Mouse (Mus musculus) mammary gland, adult 2 months (tissue): Measurements from ENCODE around the gene Hdac11. TPM values are rescaled to one million over a fixed set of nuclear protein-coding genes. Genes with fewer than 3 reads are reported as not detected.

ENCODE experiments used
- polyA plus RNA-seq: library from polyadenylated mRNA; depleted of rRNA; stranded (reverse); fragments of >200 nt; gene quantifications from 2 replicates; pipeline ENCODE4 v1.2.3, GENCODE M21; 2012; ENCODE audit warnings: low replicate concordance; rRNA removed

Hdac11 gene
- polyA plus RNA-seq: 39.8 and 49.6 TPM in 2 replicates

DNA sequence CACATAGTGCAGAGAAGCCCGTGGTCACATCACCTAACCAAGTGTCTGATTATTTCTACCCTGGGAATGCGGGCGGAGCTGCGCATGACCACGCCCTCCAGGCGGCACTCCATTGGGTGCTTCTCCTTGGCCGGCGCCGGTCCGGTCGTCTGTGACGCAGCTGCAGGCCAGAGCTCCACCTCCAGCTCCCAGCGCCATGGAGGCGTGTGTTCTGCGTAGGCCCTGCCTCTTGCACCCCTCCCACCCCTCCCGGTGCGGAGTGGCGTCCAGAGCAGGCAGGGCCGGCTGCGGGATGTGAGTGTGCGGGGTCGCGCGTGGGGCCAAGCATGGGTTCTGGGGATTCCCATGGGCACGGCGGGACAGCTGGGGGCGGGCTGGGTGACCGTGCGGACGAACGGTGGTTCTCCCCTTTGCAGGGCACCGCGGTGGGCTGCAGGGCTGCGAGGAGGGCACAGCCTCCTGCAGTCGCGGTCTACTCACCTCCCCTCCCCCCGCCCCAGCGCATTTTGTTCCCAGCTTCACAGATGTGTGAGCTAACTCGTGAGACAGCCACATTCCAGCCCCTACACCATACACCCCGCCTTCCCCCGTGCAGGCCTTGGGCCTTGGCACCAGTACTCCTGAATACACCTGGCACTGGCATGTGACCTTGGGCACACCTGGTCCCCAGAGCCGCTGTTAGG lies at the start of gene Hdac11:
TSS of gene Hdac11 (plus strand) at position 112 of the 683 bp plus-strand sequence.

DNA sequence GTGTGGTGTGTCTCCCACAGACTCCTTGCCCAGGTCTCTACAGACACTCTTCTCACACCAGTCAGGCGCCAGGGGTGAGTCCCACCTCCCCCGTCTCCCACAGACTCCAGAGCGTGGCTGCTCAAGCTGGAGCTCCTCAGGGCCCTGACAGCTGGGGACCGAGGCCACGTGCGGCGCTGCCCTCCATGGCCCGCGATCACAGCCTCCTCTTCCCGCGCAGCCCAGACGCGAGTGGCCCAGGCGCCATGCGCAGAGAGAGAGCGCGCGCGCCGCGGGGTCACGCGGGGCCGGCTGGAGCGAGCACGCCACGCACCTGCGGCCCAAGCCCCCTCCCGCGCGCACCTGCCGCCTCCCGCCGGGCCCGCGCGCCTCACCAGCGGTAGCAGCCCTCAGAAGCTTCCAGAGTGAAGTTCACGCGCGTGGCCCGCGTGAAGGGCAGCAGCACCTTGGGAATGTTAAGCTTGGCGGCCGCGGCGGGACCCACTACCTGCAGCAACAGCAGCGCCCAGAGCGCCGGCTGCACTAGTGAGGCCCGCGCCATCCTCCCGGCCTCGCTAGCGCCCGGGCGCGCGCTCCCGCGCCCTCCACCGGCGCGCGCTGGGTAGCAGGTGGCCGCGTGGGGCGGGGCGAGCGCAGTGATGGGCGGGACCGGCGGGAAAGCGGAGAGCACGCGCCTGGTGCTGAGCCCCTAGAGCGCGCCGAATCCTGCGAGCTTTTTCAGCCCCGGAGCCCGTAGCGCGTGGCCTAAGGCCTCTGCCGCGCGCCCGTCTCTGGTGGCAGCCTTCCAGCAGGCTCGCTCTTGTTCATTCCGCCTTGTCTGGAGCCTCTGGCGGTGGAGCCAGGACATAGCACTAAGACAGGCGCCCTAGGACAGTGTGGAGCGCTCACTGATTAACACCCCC lies 40.0 kb upstream of the Hdac11 start, which contains the start of gene Nup210:
TSS of gene Nup210 (minus strand) at position 586 of the 902 bp plus-strand sequence.

DNA sequence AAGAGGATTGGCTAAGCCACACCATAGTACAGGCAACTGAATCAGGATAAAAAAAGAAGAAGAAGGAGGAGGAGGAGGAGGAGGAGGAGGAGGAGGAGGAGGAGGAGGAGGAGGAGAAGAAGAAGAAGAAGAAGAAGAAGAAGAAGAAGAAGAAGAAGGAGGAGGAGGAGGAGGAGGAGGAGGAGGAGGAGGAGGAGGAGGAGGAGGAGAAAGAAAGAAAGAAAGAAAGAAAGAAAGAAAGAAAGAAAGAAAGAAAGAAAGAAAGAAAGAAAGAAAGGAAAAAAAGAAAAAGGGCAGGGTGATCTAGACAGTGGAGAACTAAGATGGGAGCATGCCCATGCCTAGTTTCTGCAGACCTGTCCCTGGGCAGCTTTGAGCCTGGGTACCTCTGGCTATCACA lies 55.7 kb downstream of the Hdac11 start, which contains the start of gene Fbln2:
TSS of gene Fbln2 (plus strand) at position 301 of the 400 bp plus-strand sequence.

Other genes with a start within 250 kb of the Hdac11 start
- gene Iqsec1, start 168.0 kb upstream of the Hdac11 start, polyA plus RNA-seq: 136 and 374 TPM in 2 replicates
- gene Nup210, start 39.8 kb upstream of the Hdac11 start, polyA plus RNA-seq: 28.8 and 83.0 TPM in 2 replicates
- 175 and 196 TPM in 2 replicates for gene Fbln2, start 55.8 kb downstream of the Hdac11 start, polyA plus RNA-seq